Mouse (Mus musculus): ENCODE measurements around the gene Slc25a21. TPM values are rescaled to one million over a fixed set of nuclear protein-coding genes. Genes with fewer than 3 reads are reported as not detected.

Slc25a21 gene
- polyA plus RNA-seq, 1 experiment = 0.77 TPM

- Histone ChIP-seq H3K27ac (ENCODE audit: insufficient read depth, low read length) (no peak overlapping the region), H3K4me3 (ENCODE audit: insufficient read depth, low read length) (no peak overlapping the region), H3K4me1 (ENCODE audit: control insufficient read depth, insufficient read depth, low read length) (no peaks in the 10 kb centered on the region)
- TF ChIP-seq CTCF (IDR thresholded peaks at IDR 0.05; ENCODE audit: extremely low read depth, insufficient read depth, low read length) (no peak), POLR2A (IDR thresholded peaks at IDR 0.05; ENCODE audit: extremely low read depth, insufficient read depth, low read length) (no peak)
Measured at GRCm38 (mm10) chr12:56982066-56982626, 215.1 kb downstream of the Slc25a21 start.

- TF ChIP-seq CTCF (IDR thresholded peaks at IDR 0.05; ENCODE audit: extremely low read depth, insufficient read depth, low read length) = no peak
- no peak for TF ChIP-seq POLR2A (IDR thresholded peaks at IDR 0.05; ENCODE audit: extremely low read depth, insufficient read depth, low read length)
- H3K27ac ChIP-seq (ENCODE audit: insufficient read depth, low read length) = no peak overlapping the region
- H3K4me3 ChIP-seq (ENCODE audit: insufficient read depth, low read length) = no peak overlapping the region
- no peaks in the 10 kb centered on the region for H3K4me1 ChIP-seq (ENCODE audit: control insufficient read depth, insufficient read depth, low read length)
Measured at GRCm38 (mm10) chr12:56975256-56975655, 222.0 kb downstream of the Slc25a21 start.

- H3K4me3 ChIP-seq (ENCODE audit: insufficient read depth, low read length) = no peak overlapping the region
- H3K4me1 ChIP-seq (ENCODE audit: control insufficient read depth, insufficient read depth, low read length) = no peaks in the 10 kb centered on the region
- TF ChIP-seq CTCF (IDR thresholded peaks at IDR 0.05; ENCODE audit: extremely low read depth, insufficient read depth, low read length) (no peak), POLR2A (IDR thresholded peaks at IDR 0.05; ENCODE audit: extremely low read depth, insufficient read depth, low read length) (no peak)
- H3K27ac ChIP-seq (ENCODE audit: insufficient read depth, low read length) = no peak overlapping the region
Measured at GRCm38 (mm10) chr12:56963236-56963635, 234.0 kb downstream of the Slc25a21 start.

GRCm38 (mm10) chr12:56959230-56960051 is 237.8 kb downstream of the Slc25a21 start:
- Histone ChIP-seq H3K4me1 (ENCODE audit: control insufficient read depth, insufficient read depth, low read length) (no peaks in the 10 kb centered on the region), H3K27ac (ENCODE audit: insufficient read depth, low read length) (no peak overlapping the region), H3K4me3 (ENCODE audit: insufficient read depth, low read length) (no peak overlapping the region)
- no peak for TF ChIP-seq POLR2A (IDR thresholded peaks at IDR 0.05; ENCODE audit: extremely low read depth, insufficient read depth, low read length)
- no peak for TF ChIP-seq CTCF (IDR thresholded peaks at IDR 0.05; ENCODE audit: extremely low read depth, insufficient read depth, low read length)

- H3K4me1 ChIP-seq (ENCODE audit: control insufficient read depth, insufficient read depth, low read length) = no peaks in the 10 kb centered on the region
- no peak for TF ChIP-seq CTCF (IDR thresholded peaks at IDR 0.05; ENCODE audit: extremely low read depth, insufficient read depth, low read length)
- no peak for TF ChIP-seq POLR2A (IDR thresholded peaks at IDR 0.05; ENCODE audit: extremely low read depth, insufficient read depth, low read length)
- H3K27ac ChIP-seq (ENCODE audit: insufficient read depth, low read length) = no peak overlapping the region
- H3K4me3 ChIP-seq (ENCODE audit: insufficient read depth, low read length) = no peak overlapping the region
Measured at GRCm38 (mm10) chr12:56958244-56958643, 239.0 kb downstream of the Slc25a21 start.

GRCm38 (mm10) chr12:56951749-56952657 is 245.3 kb downstream of the Slc25a21 start:
- Histone ChIP-seq H3K4me1 (ENCODE audit: control insufficient read depth, insufficient read depth, low read length) (no peaks in the 10 kb centered on the region), H3K27ac (ENCODE audit: insufficient read depth, low read length) (no peak overlapping the region), H3K4me3 (ENCODE audit: insufficient read depth, low read length) (no peak overlapping the region)
- no peak for TF ChIP-seq POLR2A (IDR thresholded peaks at IDR 0.05; ENCODE audit: extremely low read depth, insufficient read depth, low read length)
- no peak for TF ChIP-seq CTCF (IDR thresholded peaks at IDR 0.05; ENCODE audit: extremely low read depth, insufficient read depth, low read length)

- no peak overlapping the region for H3K27ac ChIP-seq (ENCODE audit: insufficient read depth, low read length)
- no peaks in the 10 kb centered on the region for H3K4me1 ChIP-seq (ENCODE audit: control insufficient read depth, insufficient read depth, low read length)
- H3K4me3 ChIP-seq (ENCODE audit: insufficient read depth, low read length) = no peak overlapping the region
- TF ChIP-seq POLR2A (IDR thresholded peaks at IDR 0.05; ENCODE audit: extremely low read depth, insufficient read depth, low read length) (no peak), CTCF (IDR thresholded peaks at IDR 0.05; ENCODE audit: extremely low read depth, insufficient read depth, low read length) (no peak)
Measured at GRCm38 (mm10) chr12:56944265-56944664, 253.0 kb downstream of the Slc25a21 start.

- Histone ChIP-seq H3K4me3 (ENCODE audit: insufficient read depth, low read length) (no peak overlapping the region), H3K4me1 (ENCODE audit: control insufficient read depth, insufficient read depth, low read length) (no peaks in the 10 kb centered on the region), H3K27ac (ENCODE audit: insufficient read depth, low read length) (no peak overlapping the region)
- no peak for TF ChIP-seq POLR2A (IDR thresholded peaks at IDR 0.05; ENCODE audit: extremely low read depth, insufficient read depth, low read length)
- TF ChIP-seq CTCF (IDR thresholded peaks at IDR 0.05; ENCODE audit: extremely low read depth, insufficient read depth, low read length) = no peak
Measured at GRCm38 (mm10) chr12:56940861-56941260, 256.4 kb downstream of the Slc25a21 start.

- Histone ChIP-seq H3K27ac (ENCODE audit: insufficient read depth, low read length) (no peak overlapping the region), H3K4me3 (ENCODE audit: insufficient read depth, low read length) (no peak overlapping the region), H3K4me1 (ENCODE audit: control insufficient read depth, insufficient read depth, low read length) (no peaks in the 10 kb centered on the region)
- TF ChIP-seq POLR2A (IDR thresholded peaks at IDR 0.05; ENCODE audit: extremely low read depth, insufficient read depth, low read length) = no peak
- TF ChIP-seq CTCF (IDR thresholded peaks at IDR 0.05; ENCODE audit: extremely low read depth, insufficient read depth, low read length) = no peak
Measured at GRCm38 (mm10) chr12:56918145-56918544, 279.1 kb downstream of the Slc25a21 start.
